Mouse (Mus musculus): ENCODE measurements around the gene Vmn1r30.

Vmn1r30 gene

DNA sequence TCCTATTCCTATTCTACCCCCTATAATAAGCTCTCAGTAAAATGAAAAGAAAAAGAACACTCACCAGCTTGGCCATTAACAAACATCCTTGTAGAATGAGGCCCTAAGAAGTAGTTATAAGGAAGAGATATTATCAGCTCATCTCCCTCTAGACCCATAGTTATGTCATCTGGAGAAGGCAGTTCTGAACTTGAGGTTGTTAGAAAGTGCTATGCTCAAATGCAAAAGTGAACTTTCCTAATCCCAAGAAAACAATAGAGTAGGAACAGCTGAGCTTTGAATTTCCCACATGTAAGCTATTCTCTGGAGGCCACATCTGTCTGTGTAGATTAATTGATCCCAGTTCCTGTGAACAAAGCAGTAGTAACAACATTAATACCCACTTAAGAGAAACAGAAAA, at the start of gene Vmn1r30:
Gene Vmn1r30, minus strand, starts transcription at position 101 of the 400 bp plus-strand sequence.
- ATAC-seq (ENCODE audit: low TSS enrichment), result no peak

DNA sequence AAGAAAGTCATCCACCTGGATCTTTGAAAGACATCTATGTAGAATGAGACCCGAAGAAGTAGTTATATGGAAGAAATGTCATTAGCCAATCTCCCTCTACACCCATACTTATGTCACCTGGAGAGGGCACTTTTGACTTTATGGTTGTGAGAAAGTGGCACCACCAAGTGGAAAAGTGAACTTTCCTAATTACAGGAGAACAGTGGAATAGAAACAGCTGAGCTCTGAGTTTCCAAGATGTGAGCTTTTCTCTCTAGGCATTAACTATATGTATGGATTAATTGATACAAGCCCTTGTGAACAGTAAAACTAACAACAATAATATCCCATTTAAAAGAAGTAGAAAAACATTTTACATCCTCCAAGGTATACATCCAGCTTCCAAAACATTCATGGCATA, 32.0 kb upstream of the Vmn1r30 start, which contains the start of gene Vmn1r31:
Gene Vmn1r31, minus strand, starts transcription at position 101 of the 400 bp plus-strand sequence.
- ATAC-seq (ENCODE audit: low TSS enrichment), result no peak
